Mouse (Mus musculus): ENCODE measurements at regions not wholly inside any gene's neighbourhood (a gene's known extent, or its start where the extent isn't known, plus 50 kb on each side); places are given as distances from the start of the nearest gene placed in this dataset.

DNA sequence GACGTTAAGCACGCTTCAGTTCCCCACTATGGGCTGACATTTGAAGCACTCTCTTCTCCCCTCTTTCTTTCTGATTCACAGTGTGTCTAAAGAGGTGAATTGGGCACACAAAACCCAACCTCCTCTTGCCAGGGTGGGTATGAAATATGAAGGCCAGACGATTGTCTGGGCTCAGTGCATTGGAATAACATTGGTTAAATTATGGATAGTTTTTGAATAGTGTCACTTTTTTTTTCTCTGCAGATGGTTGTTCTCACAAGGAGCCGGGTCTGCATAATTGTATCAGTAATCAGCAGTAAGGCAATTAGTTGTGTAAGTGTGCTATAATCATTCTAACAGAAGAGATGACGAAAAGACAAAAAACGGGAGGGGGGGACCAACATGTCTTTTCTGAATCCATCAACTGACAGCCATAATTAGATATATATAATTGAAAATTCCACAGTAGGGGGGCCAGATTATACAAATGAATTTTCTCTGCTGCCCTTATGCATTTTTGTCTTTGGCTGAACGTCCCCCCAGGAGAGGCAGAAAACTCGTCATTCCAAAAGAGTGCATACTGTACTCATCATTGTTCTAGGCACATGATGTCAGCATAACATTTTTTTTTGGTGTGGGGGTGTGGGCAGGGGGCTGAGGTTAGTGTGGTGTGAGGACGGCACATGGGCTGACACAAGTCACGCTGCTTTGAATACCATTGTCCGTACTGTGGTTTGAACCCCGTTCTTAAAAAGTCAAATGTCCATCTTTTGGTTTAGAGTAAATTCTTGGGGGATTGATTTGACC lies 280.7 kb upstream of the Sall1 start:
- Histone ChIP-seq H3K9me3 (ENCODE audit: control insufficient read depth, low read length) (no peaks in the 10 kb centered on the region), H3K4me2 (ENCODE audit: low read length) (no peak overlapping the region), H3K27ac (replicated peaks in 1 of 2; ENCODE audit: control insufficient read depth in 1 of 2, insufficient read depth in 1 of 2, low read depth in 2 of 2, low read length in 2 of 2) (no peak overlapping the region), H3K27me3 (ENCODE audit: control insufficient read depth, insufficient read depth, low read length) (no peaks in the 10 kb centered on the region), H3K4me1 (ENCODE audit: control insufficient read depth in 2 of 2, insufficient read depth in 2 of 2, low read length in 2 of 2) (no peaks in the 10 kb centered on the region), H3K4me3 (ENCODE audit: control insufficient read depth in 1 of 2, insufficient read depth in 1 of 2, low read depth in 1 of 2, low read length in 2 of 2) (no peak overlapping the region), H3K9ac (ENCODE audit: low read length) (no peak overlapping the region), H3K36me3 (ENCODE audit: control insufficient read depth, insufficient read depth, low read length) (no peaks in the 10 kb centered on the region)
- WGBS: 77% methylated on average over 12 of the region's 12 CpGs
- no peak for ATAC-seq (ENCODE audit: insufficient number of reproducible peaks, insufficient read depth, low FRiP score, low read depth)

- 28% methylated on average over 18 of the region's 18 CpGs for WGBS
- H3K27ac ChIP-seq (replicated peaks in 1 of 2; ENCODE audit: control insufficient read depth in 1 of 2, insufficient read depth in 1 of 2, low read depth in 2 of 2, low read length in 2 of 2): no peak overlapping the region
- no peaks in the 10 kb centered on the region for H3K4me1 ChIP-seq (ENCODE audit: control insufficient read depth in 2 of 2, insufficient read depth in 2 of 2, low read length in 2 of 2)
- no peaks in the 10 kb centered on the region for H3K36me3 ChIP-seq (ENCODE audit: control insufficient read depth, insufficient read depth, low read length)
- no peak for ATAC-seq (ENCODE audit: insufficient number of reproducible peaks, insufficient read depth, low FRiP score, low read depth)
- H3K9ac ChIP-seq (ENCODE audit: low read length): no peak overlapping the region
- no peaks in the 10 kb centered on the region for H3K9me3 ChIP-seq (ENCODE audit: control insufficient read depth, low read length)
- H3K4me2 ChIP-seq (ENCODE audit: low read length): peak overlapping the region; percentile 50
- peak overlapping the region in 1 of 2 experiments; percentile 6; a peak in 1 of 4 replicates for H3K4me3 ChIP-seq (ENCODE audit: control insufficient read depth in 1 of 2, insufficient read depth in 1 of 2, low read depth in 1 of 2, low read length in 2 of 2)
- no peaks in the 10 kb centered on the region for H3K27me3 ChIP-seq (ENCODE audit: control insufficient read depth, insufficient read depth, low read length)
Measured at GRCm38 (mm10) chr8:89317514-89318289, 273.7 kb upstream of the Sall1 start.

- Histone ChIP-seq H3K27me3 (ENCODE audit: control insufficient read depth, insufficient read depth, low read length) (no peaks in the 10 kb centered on the region), H3K9me3 (ENCODE audit: control insufficient read depth, low read length) (no peaks in the 10 kb centered on the region), H3K4me2 (ENCODE audit: low read length) (no peak overlapping the region), H3K36me3 (ENCODE audit: control insufficient read depth, insufficient read depth, low read length) (no peaks in the 10 kb centered on the region), H3K4me3 (ENCODE audit: control insufficient read depth in 1 of 2, insufficient read depth in 1 of 2, low read depth in 1 of 2, low read length in 2 of 2) (no peak overlapping the region), H3K27ac (replicated peaks in 1 of 2; ENCODE audit: control insufficient read depth in 1 of 2, insufficient read depth in 1 of 2, low read depth in 2 of 2, low read length in 2 of 2) (no peak overlapping the region), H3K4me1 (ENCODE audit: control insufficient read depth in 2 of 2, insufficient read depth in 2 of 2, low read length in 2 of 2) (no peaks in the 10 kb centered on the region), H3K9ac (ENCODE audit: low read length) (no peak overlapping the region)
- ATAC-seq (ENCODE audit: insufficient number of reproducible peaks, insufficient read depth, low FRiP score, low read depth): no peak
- WGBS: 64% methylated on average over 12 of the region's 12 CpGs
Measured at GRCm38 (mm10) chr8:89316566-89317175, 272.7 kb upstream of the Sall1 start.

DNA sequence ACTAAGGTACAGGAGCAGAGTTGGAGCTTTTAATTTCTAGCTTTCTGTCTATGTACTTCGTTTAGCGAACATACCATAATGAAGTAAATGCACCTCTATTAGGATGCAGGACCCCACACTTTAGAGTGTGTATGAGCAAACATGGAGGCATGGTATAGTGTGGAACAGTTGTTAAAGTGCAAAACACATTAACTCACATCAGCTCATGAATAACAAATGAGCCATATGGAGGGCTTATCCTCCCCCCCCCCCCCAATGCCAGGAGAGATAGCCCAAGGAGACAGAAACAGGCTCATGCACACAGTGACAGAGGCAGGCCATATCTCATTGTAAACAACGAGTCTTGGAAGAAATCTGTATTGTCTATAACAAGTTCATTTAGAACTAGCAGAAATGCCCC lies 270.9 kb upstream of the Sall1 start:
- ATAC-seq (ENCODE audit: insufficient number of reproducible peaks, insufficient read depth, low FRiP score, low read depth): no peak
- Histone ChIP-seq H3K4me1 (ENCODE audit: control insufficient read depth in 2 of 2, insufficient read depth in 2 of 2, low read length in 2 of 2) (no peaks in the 10 kb centered on the region), H3K27ac (replicated peaks in 1 of 2; ENCODE audit: control insufficient read depth in 1 of 2, insufficient read depth in 1 of 2, low read depth in 2 of 2, low read length in 2 of 2) (no peak overlapping the region), H3K4me3 (ENCODE audit: control insufficient read depth in 1 of 2, insufficient read depth in 1 of 2, low read depth in 1 of 2, low read length in 2 of 2) (no peak overlapping the region), H3K9ac (ENCODE audit: low read length) (no peak overlapping the region), H3K27me3 (ENCODE audit: control insufficient read depth, insufficient read depth, low read length) (no peaks in the 10 kb centered on the region), H3K9me3 (ENCODE audit: control insufficient read depth, low read length) (no peaks in the 10 kb centered on the region), H3K4me2 (ENCODE audit: low read length) (no peak overlapping the region), H3K36me3 (ENCODE audit: control insufficient read depth, insufficient read depth, low read length) (no peaks in the 10 kb centered on the region)
- WGBS: 79% methylated on average over 3 of the region's 3 CpGs

DNA sequence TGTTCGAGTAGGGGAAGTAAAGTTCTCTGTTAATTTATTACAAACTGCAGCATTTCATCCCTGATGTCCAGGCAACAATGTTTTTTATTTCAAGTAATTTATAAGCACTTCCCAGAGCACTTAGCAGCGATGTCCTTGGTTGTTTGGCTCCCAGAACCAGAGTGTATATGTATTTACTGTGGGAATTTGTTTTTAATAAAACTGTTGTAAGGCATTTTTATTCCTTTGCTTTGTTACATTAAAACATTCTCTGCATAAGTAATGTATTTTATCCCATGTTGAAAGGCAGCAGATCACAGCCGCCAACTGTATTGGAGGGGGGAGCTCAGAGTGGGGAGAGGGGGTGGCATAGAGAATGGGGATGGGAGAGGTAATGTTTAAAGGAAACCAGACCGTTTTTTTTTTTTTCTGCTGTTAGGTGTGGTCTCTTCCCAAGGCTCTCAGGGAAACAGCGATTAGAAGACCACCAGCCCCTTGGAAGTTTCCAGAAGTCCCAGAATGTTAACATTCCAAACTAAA lies 266.8 kb upstream of the Sall1 start:
- Histone ChIP-seq H3K9ac (ENCODE audit: low read length) (no peak overlapping the region), H3K27ac (replicated peaks in 1 of 2; ENCODE audit: control insufficient read depth in 1 of 2, insufficient read depth in 1 of 2, low read depth in 2 of 2, low read length in 2 of 2) (no peak overlapping the region), H3K4me2 (ENCODE audit: low read length) (no peak overlapping the region), H3K36me3 (ENCODE audit: control insufficient read depth, insufficient read depth, low read length) (no peaks in the 10 kb centered on the region), H3K4me1 (ENCODE audit: control insufficient read depth in 2 of 2, insufficient read depth in 2 of 2, low read length in 2 of 2) (no peaks in the 10 kb centered on the region), H3K4me3 (ENCODE audit: control insufficient read depth in 1 of 2, insufficient read depth in 1 of 2, low read depth in 1 of 2, low read length in 2 of 2) (no peak overlapping the region), H3K9me3 (ENCODE audit: control insufficient read depth, low read length) (no peaks in the 10 kb centered on the region), H3K27me3 (ENCODE audit: control insufficient read depth, insufficient read depth, low read length) (no peaks in the 10 kb centered on the region)
- WGBS: 65% methylated on average over 5 of the region's 5 CpGs
- no peak for ATAC-seq (ENCODE audit: insufficient number of reproducible peaks, insufficient read depth, low FRiP score, low read depth)

DNA sequence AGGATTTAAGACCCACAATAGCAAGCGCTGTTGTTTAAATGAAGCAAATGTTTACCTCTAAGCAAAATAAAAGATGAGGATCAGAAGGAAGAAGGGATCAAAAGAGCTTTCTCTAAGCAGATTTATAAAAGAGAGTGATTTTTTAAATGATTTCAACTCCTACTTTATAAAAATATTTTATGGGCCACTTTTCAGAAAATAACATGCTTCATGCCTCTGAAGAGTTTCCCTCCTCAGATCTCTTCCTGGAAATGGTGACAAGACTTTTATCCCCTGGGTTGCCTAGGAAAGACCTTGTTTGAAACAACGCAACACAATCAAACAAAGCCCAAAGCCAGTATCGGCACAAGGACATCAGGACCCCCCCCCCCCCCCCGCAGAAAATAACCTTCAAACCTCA lies 265.6 kb upstream of the Sall1 start:
- Histone ChIP-seq H3K4me3 (ENCODE audit: control insufficient read depth in 1 of 2, insufficient read depth in 1 of 2, low read depth in 1 of 2, low read length in 2 of 2) (no peak overlapping the region), H3K27ac (replicated peaks in 1 of 2; ENCODE audit: control insufficient read depth in 1 of 2, insufficient read depth in 1 of 2, low read depth in 2 of 2, low read length in 2 of 2) (no peak overlapping the region), H3K9ac (ENCODE audit: low read length) (no peak overlapping the region), H3K36me3 (ENCODE audit: control insufficient read depth, insufficient read depth, low read length) (no peaks in the 10 kb centered on the region), H3K9me3 (ENCODE audit: control insufficient read depth, low read length) (no peaks in the 10 kb centered on the region), H3K4me1 (ENCODE audit: control insufficient read depth in 2 of 2, insufficient read depth in 2 of 2, low read length in 2 of 2) (no peaks in the 10 kb centered on the region), H3K4me2 (ENCODE audit: low read length) (no peak overlapping the region), H3K27me3 (ENCODE audit: control insufficient read depth, insufficient read depth, low read length) (no peaks in the 10 kb centered on the region)
- no peak for ATAC-seq (ENCODE audit: insufficient number of reproducible peaks, insufficient read depth, low FRiP score, low read depth)
- WGBS: 39% methylated on average over 4 of the region's 4 CpGs

DNA sequence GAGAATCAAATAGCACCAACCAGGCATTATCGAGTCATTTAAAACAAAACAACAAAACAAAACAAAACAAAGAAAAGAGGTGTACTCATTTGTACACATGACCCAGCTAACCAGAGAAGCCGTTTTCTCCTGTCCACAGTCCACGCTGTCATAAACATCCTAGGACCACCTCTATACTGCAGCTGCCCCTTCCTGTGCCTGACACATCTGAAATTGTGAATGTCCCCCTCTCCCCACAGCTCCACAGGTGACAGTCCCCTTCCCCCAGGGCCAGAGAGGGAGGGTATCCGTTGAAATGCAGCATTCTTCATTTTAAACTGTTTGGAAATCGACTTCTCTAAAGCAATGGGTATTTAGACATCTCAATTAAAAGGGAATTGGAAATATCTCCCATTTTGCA lies 265.0 kb upstream of the Sall1 start:
- no peak overlapping the region for H3K4me2 ChIP-seq (ENCODE audit: low read length)
- H3K9ac ChIP-seq (ENCODE audit: low read length): no peak overlapping the region
- no peak for ATAC-seq (ENCODE audit: insufficient number of reproducible peaks, insufficient read depth, low FRiP score, low read depth)
- WGBS: 53% methylated on average over 5 of the region's 5 CpGs
- H3K4me3 ChIP-seq (ENCODE audit: control insufficient read depth in 1 of 2, insufficient read depth in 1 of 2, low read depth in 1 of 2, low read length in 2 of 2): no peak overlapping the region
- no peak overlapping the region for H3K27ac ChIP-seq (replicated peaks in 1 of 2; ENCODE audit: control insufficient read depth in 1 of 2, insufficient read depth in 1 of 2, low read depth in 2 of 2, low read length in 2 of 2)
- H3K9me3 ChIP-seq (ENCODE audit: control insufficient read depth, low read length): no peaks in the 10 kb centered on the region
- no peaks in the 10 kb centered on the region for H3K27me3 ChIP-seq (ENCODE audit: control insufficient read depth, insufficient read depth, low read length)
- no peaks in the 10 kb centered on the region for H3K36me3 ChIP-seq (ENCODE audit: control insufficient read depth, insufficient read depth, low read length)
- no peaks in the 10 kb centered on the region for H3K4me1 ChIP-seq (ENCODE audit: control insufficient read depth in 2 of 2, insufficient read depth in 2 of 2, low read length in 2 of 2)
